Comparison of ENCODE assay signal across 10 mouse cellular contexts in the genomic region with DNA sequence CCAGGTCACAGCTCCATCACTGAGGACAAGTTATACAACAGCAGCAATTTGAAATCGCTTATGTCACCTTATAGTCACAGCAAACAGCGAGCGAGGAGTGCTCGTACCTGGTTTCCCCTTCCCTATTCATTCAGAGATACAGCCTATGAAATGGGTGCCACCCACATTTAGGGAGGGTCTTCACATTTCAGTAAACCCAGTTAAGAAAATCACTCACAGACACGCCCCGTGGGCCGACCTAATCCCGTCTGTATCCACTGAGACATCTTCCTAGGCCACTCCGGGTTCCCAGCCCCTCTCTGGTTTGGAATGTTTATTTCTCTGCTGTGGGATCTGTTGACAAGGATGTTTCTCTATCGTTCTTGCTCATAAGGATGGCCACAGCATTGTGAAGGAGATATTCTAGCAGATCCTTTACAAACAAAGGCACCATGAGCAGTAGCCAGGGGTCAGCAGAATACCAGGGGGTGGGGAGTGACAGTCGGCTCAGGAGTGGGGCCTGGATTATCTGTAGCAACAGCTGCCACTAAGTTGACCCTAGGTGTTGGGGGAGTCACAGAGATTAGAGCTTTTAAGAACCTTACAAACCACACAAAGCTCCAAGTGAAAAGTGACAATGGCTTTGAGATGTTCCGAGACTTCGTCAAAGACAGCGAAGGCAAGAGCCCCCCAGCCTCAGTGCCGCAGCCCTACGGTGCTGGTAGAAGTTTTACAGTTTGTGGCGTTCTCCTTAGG. TPM values are rescaled to one million over a fixed set of nuclear protein-coding genes. Genes with fewer than 3 reads are reported as not detected.
DNase-seq lines count a peak whose midpoint lies in the region; ATAC-seq lines count a peak whose summit lies in the region.
"Had no signal": no experiment of that assay in that cellular context is flagged by ENCODE, and none has a peak within 500 bp of the region (broad histone marks: within the 10 kb centered on the region; RNA-seq: fewer than 3 reads in every experiment).

No protein-coding gene starts in this region.

- H3K4me3 ChIP-seq in forebrain, embryonic 15.5 days, result peak overlapping the region; percentile 83
- H3K4me3 ChIP-seq in midbrain, embryonic 12.5 days, result peak overlapping the region; percentile 60; the same call in 1 of the 2 replicates

- no peaks in the 10 kb centered on the region for H3K27me3 ChIP-seq in forebrain, embryonic 15.5 days
- H3K27me3 ChIP-seq in midbrain, embryonic 12.5 days, result no peaks in the 10 kb centered on the region
- H3K27me3 ChIP-seq: heart, embryonic 12.5 days had no signal

- peak; percentile 40 for DNase-seq in cerebellum, adult 9-10 months
- DNase-seq in brain, adult 2 months (ENCODE audit: low read depth, low spot score), result peak; percentile 72
- no peak for DNase-seq in urinary bladder, postnatal 4 days (ENCODE audit: low spot score in 2 of 2)
- DNase-seq in natural killer cell, adult 2 months (ENCODE audit: low spot score in 2 of 2), result no peak
- DNase-seq in thymus, adult 18-20 months, result no peak
- DNase-seq: right cerebral cortex, adult 18-20 months had no signal

- H3K27ac ChIP-seq in forebrain, embryonic 15.5 days (replicated peaks), result no peak overlapping the region
- H3K27ac ChIP-seq in midbrain, embryonic 12.5 days (replicated peaks), result no peak overlapping the region

- no peaks in the 10 kb centered on the region for H3K36me3 ChIP-seq in forebrain, embryonic 15.5 days
- no peaks in the 10 kb centered on the region for H3K36me3 ChIP-seq in midbrain, embryonic 12.5 days

- ATAC-seq in cerebellum, adult (ENCODE audit: insufficient number of reproducible peaks, low FRiP score, low TSS enrichment), result no peak
- ATAC-seq in forebrain, embryonic 15.5 days (replicated peaks), result no peak
- no peak for ATAC-seq in midbrain, embryonic 12.5 days (ENCODE audit: low FRiP score, low read depth)

- H3K9ac ChIP-seq in forebrain, embryonic 15.5 days (replicated peaks), result no peak overlapping the region; the same call in 1 of the 2 replicates
- peak overlapping the region; percentile 71 for H3K9ac ChIP-seq in midbrain, embryonic 12.5 days (replicated peaks)

- H3K9me3 ChIP-seq in forebrain, embryonic 15.5 days, result no peaks in the 10 kb centered on the region
- H3K9me3 ChIP-seq in midbrain, embryonic 12.5 days, result no peaks in the 10 kb centered on the region
- H3K9me3 ChIP-seq: heart, embryonic 12.5 days had no signal

- H3K4me1 ChIP-seq in forebrain, embryonic 15.5 days, result peaks cover 12% of the 10 kb centered on the region
- peaks cover 22% of the 10 kb centered on the region for H3K4me1 ChIP-seq in midbrain, embryonic 12.5 days

- peak overlapping the region; percentile 85 for H3K4me2 ChIP-seq in forebrain, embryonic 15.5 days (replicated peaks)
- H3K4me2 ChIP-seq in midbrain, embryonic 12.5 days (replicated peaks), result peak overlapping the region; percentile 78

- 58% methylated on average over 17 of the region's 17 CpGs for WGBS in forebrain, embryonic 15.5 days
- 30% methylated on average over 17 of the region's 17 CpGs for WGBS in midbrain, embryonic 12.5 days

RNA-seq across cellular contexts. Expression of a gene that starts 1.5 kb away (rescaled TPM):
- 60.8 and 66.2 TPM in 2 replicates for polyA plus RNA-seq in forebrain, embryonic 15.5 days (2015; fragmentation: Nextera tagmentation; extraction: Ambion mirVana)
- 52.8 and 58.2 TPM in 2 replicates for polyA plus RNA-seq in midbrain, embryonic 12.5 days (2016; fragmentation: Nextera tagmentation; extraction: Ambion mirVana)

RNA-seq across cellular contexts. Expression of a gene that starts 39.0 kb away (rescaled TPM):
- polyA plus RNA-seq in forebrain, embryonic 15.5 days (2015; fragmentation: Nextera tagmentation; extraction: Ambion mirVana), result 25.6 and 25.8 TPM in 2 replicates
- 137 and 194 TPM in 2 replicates for polyA plus RNA-seq in midbrain, embryonic 12.5 days (2016; fragmentation: Nextera tagmentation; extraction: Ambion mirVana)

RNA-seq across cellular contexts. Expression of a gene that starts 55.0 kb away (rescaled TPM):
- polyA plus RNA-seq in forebrain, embryonic 15.5 days (2015; fragmentation: Nextera tagmentation; extraction: Ambion mirVana), result 0.08 and 0.09 TPM in 2 replicates
- polyA plus RNA-seq in midbrain, embryonic 12.5 days (2016; fragmentation: Nextera tagmentation; extraction: Ambion mirVana), result 0.24 TPM in 1 of 2 replicates, not detected in the other

Comparison
In these comparisons a context has a peak if more than half of its experiments do, and no peak if none do; other contexts are left out.
1. DNase-seq: peak in cerebellum, adult 9-10 months (single experiment) and brain, adult 2 months (single experiment); none in urinary bladder, postnatal 4 days (0 of 2), natural killer cell, adult 2 months (0 of 2) and thymus, adult 18-20 months (0 of 2).